Mouse (Mus musculus) skeletal muscle tissue, adult 2 months (tissue): ENCODE measurements around the gene Fam207a.

Experiments used
- DNase-seq: peaks from one replicate; pipeline ENCODE4 v3.0.0-alpha.2; 2012; ENCODE audit warnings: low read depth, low spot score

Fam207a gene

DNA sequence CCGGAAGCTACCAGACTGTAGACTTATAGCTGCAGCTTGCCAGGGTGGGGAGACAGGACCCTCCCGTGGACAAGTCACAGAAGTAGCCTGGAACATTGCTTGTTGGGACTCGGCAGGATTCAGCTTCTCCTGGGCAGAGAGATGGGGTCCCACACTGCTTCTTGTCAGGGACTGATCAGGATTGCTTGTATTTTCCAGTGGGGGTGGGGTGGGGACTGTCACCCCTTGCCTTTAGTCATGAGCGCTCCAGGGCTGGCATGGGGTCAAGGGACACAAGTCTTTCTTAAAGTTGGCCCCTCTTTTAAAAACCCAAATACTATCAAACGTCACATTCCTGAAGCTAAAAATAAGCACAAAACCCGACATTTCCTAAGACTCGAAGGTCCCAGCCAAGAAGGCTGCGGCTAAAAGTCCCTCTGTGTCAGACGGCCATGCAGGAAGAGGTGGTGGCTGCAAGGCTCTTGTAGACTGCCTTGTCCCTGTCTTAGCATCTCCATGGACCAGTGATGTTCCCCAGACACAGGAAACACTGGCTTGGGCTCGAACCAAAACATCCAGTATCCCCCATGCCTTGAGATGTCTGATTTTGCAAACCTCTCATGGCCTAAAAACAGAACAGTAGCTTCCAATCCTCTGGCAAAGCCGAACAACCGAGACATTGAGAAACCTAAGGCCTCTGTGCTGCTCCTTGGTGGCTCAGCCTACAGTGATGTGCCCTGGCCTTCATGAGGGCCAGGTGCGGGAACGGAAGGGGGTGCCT lies 60.2 kb downstream of the Fam207a start:
- DNase-seq = no peak

DNA sequence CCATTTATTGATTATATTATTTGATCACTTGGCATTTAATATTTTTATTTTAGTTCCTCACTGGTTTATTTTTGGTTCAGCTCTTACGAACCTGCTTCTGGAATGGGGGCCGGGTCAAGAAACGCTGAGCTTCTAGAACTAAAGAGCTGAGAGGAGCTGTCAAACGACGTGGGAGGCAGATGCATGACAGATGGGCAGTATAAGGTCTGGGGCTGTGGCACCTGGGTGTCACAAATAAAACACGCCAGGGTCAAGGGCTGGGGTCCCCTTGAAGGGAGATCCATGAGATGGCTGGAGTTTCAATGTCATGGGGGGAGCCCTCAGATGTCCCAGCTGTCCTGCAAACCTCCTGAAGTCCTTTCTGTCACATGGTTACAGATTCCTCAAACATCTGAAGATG lies 60.8 kb downstream of the Fam207a start:
- DNase-seq = no peak

DNA sequence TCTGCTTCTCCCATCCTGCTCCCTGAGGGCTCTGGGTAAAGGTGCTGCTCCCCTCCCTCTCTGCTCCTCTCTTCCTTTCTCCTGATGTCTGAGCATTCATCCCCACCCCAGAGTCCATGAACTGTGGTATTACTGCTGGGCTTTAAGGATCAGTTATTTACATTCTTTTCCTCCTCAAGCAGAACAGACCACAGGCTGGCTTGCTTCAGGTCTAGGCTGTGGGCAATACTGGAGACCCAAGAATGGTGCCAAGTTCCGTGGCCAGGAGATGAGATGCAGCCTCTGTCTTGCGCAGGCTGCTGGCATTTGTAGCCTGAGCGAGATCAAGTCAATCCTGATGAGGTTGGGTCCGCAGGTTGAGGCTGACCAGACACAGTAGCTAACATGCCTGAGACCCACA lies 63.8 kb downstream of the Fam207a start:
- no peak for DNase-seq

DNA sequence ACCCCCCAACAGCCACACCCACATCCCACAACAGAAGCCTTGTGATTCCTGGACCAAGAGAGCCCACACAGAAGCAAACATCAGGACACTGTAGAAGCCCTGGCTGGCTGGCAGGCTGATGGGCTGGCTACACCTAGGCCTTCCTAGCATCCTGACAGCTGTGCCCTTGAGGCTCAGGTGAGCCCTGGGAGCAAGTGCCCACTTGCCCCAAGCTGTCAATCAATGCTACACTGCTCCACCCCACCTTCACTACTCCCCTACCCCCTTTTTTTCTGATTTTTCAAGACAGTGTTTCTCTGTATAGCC lies 65.5 kb downstream of the Fam207a start:
- DNase-seq = no peak

DNA sequence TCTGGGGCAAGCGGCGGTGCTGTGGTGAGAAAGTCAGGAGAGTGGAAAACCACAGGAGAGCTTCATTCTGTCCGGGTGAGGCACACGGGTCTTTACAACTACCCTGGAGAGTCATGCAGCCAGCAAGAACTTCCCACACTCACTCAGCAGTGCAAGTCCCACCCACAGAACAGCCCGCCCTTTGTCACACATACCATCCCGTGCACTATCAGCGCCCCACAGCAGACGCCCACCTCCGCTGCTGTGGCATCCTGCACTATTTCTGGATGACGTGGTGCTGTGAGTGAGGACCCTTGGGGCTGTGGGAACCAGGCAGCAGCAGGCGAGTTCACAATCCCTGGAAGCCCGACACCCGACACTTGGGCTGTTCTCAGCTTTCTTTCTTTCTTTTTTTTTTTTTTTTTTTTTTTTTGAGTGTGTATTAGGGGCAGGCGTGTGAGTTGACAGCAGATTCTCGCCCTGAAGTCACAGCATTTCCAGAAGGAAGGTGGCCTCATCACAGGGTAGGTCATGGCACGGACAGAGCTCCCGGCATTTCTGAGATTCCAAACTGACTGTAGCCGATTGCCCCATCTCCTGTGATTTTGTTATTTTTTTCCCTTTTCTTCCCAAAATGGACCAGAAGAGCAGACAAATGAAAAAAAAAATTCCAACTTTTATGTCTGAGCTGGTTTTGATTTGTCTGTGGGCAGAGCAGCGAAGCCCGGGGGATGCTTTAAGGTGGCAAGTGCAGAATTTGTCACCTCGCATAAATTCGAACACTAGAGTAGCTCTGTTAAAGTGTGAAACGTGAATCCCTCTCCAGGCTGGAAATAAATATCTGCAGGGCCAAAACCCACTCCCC lies 66.0 kb downstream of the Fam207a start:
- DNase-seq = no peak

DNA sequence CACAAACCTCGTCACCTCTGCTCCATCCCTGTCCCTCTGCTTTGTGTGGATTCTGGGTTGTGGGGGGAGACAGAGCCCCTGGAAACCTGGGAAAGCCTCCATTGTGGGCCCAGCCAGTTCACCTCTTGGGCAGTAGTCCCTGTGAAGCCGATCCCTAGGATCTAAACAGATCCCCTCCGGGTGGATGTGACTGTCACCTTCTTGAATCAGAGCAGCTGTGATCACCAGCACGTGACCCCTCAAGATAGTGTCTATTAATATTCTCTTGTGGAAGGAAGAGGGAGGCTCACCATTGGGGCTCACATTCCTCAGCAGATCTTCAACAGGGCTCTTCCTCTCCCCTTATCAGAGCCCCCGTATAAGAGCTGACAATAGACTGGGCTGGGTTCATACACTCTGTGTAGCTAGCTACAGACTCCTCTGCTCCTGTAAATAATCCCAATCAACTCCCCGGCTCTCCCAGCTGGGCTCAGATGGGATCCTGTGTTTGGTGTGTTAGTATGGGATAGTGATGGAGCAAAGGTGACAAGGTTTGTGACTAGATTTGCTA lies 66.8 kb downstream of the Fam207a start:
- no peak for DNase-seq

DNA sequence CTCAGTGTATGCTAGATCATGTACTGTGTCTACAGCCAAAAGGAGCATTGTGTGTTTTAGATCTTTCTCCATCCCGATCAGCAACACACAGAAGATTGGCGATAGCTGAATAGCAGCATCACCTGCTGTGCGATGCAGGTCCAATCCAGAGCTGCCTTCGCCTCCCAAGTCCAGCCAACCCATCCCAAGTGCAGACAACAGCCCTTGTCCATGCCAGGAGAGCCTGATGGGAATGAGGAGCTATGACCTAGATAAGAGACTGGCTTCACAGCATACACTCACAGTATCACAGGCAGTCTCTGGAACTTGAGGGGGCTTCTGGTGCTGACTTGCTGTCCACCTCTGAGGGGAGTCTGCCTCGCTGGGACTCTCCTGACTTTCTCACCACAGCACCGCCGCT lies 67.4 kb downstream of the Fam207a start:
- DNase-seq = no peak

DNA sequence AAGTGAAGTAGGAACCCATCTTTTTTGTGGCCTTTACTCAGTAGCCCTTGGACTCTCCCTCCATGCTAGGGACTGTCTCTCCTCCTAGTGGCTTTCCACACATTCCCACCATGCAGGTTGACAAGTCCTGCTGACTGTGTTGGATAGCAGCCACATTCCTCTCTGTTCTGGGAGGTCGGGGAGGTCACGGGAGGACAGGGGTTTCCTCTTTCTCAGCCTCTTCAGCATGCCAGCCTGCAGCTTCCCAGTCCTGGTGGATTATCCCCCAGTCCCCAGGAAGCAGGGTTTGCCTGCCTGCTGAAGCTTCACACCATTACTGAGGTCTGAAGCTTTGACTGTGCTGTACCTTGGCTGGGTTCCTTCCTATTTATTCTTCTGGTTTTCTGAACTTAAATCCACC lies 67.8 kb downstream of the Fam207a start:
- no peak for DNase-seq

DNA sequence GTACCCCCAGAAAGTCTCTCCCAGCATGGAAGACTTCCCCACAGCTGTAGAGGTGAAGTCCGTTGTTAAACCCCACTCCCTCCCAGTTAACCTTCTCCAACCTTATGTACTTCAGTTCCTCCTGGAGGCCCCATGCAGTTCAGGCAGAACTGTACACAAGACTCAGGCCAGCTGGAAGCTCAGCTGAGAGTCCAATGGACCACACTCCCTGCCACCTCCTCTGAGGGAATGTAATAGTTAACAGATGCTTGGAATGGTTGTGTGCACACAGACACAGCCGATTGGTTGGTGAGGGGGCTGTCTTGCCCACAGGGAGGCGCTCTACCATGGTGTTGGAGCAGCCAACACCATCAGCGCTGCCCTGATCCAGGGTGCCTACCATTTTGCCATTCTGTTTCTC lies 73.3 kb downstream of the Fam207a start:
- DNase-seq = no peak

DNA sequence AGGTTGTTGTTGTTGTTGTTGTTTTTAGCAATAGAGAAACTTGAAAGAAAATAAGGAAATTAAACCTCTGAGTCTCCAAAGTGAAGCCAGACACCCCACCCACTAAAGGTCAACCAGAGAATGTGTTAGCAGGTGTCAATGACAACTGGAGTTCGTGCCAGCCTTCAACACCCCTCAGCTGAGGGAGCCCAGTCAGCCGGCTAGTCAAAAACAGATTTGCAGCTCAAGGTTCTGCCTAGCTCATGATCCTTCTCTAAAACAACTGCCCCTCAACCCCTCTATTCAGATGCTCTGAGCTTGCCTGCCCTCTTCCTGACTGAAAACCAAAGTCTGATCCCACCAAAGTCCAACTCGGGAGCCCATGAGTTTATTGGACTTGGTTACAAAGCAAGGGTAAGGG lies 73.8 kb downstream of the Fam207a start:
- no peak for DNase-seq

DNA sequence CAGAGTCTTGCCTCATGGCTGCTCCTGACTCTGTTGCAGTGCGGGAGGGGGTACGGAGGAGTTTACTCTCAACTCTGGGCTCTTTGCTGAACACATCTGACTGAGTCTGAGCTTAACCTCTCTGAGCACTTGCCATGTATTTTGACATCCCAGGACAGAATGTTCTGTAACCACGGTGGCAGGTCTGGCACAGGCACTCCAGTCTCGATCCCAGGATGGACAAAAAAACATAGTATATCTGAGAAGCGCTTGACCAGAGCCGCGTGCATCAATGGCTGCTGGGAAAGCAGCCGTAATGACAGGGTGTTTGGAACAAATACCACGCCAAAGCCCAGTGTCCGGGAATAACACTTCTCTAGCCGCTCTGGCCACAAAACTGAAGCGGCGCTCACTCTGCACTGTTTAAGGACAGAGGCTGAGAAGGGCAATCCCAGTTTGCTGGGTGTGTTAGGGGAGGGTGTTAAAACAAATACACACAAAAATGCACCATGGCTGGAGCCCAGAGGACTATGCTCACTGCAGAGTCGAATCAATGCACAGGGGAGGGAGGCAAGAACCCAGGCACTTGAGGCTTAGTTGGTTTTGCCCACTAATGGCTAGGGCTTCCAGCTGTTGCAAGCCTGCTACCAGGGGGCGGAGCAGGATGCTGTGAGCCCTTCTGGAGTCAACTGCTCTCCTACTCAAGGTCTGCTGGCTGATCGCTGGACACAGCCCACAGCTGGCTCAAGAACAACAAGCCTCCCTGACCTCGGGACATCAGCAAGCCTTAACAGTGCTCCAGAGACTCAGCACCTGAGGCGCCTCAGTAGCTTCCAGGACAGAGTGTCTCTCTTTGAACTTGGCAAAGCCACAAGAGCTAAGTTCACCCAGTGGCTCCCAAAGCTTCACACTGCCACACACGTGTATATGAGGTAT lies 74.5 kb downstream of the Fam207a start:
- DNase-seq = peak; percentile 83

DNA sequence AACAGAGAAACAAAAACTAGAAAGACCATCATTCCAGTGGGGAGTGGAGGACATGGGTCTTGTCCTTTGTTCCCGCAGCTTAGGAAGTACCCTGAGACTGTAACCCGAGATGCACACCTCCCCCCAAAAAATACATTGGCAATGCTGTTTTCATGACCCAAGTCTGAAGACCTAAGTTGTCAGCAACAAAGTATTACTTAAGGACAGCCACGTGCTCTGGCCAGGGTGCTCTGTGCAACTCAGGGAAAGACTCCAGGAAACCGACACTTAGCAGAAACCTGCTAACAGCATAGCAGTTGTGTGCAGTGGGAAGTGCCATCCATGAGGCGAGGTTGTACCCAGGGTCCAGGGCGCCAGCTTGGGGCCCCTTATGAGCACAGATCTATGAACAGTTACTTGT lies 75.3 kb downstream of the Fam207a start:
- peak; percentile 46 for DNase-seq

DNA sequence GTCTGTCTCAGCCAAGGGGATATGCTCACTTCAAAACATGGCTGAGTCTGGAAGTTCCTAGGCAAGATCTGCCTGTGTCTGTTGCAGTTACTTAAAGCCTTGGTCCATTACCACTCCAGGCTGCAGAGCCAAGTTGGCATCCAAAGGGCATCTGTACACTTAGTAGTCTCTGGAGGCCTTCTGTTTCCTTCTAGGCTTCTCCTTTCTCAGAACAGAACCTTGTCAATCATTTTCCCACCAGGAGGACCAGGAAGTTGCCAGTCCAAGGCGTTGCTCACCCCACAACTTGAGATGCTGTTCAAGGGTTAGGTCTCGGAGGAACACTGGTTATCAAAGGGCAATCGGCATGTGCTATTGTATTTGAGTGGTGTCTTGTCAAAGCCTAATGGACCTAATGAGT lies 76.6 kb downstream of the Fam207a start:
- DNase-seq = no peak

DNA sequence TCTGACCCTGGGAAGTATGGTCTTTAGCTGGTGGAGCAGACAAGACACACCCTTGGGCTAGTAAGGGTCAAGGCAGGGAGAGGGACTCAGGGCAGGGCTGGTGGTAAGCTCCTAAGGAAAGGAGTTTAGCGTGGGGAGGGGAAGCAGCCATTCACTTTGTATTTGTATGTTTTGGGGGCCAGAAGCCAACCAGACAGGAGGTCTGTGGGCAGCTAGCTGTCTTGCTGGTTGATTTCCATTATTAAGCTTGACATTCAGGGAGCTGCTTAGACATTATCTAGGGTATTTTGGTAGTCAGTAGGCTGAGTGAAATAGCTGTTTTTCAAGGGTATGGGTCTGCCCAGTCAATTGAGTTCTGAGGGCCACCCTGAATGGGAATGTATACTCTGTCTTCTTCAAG lies 77.6 kb downstream of the Fam207a start:
- no peak for DNase-seq
